Mouse (Mus musculus): ENCODE data around the gene Nfib. TPM values are rescaled to one million over a fixed set of nuclear protein-coding genes. Genes with fewer than 3 reads are reported as not detected.

Nfib gene
- polyA plus RNA-seq, 1 experiment from 2014 or later = 86.0 TPM

DNA sequence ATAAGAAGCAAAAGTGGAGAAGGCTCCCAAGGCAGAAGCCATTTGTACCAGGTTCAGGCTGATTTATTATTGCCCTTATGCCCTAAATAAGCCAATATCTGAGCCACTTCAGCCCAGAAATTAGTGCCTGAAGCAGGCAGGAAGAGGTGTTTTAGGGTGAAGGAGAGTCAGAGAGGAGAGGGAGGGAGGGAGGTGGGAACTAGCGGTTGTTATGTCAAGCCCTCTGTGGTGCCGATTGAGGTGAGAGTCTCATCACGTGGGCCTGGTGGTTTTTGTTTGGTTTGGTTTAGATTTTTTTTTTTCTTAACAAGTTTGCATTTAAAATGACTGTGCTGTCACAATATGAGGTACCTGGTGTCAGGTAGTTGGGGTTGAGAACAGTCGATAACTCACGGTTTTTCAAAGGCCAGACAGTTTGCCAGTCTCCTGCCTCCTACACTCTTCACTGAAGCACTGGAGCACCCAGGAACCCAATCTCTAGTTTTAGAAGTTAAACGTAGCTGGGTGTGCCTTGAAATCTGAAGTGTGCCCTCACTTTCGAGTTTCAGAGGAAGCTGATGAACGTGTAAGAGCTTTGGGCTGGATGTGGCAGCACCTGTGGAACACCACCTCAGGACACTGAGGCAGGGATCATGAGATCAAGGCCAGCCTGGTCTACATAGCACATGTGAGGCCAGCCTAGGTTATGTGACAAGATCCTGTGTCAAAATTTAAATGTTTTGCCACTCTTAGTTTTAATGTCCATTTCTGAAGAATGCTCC, 81.1 kb downstream of the Nfib start:
- no peaks in the 10 kb centered on the region for H3K9me3 ChIP-seq (ENCODE audit: control insufficient read depth, low read length)
- no peaks in the 10 kb centered on the region for H3K36me3 ChIP-seq (ENCODE audit: control insufficient read depth, insufficient read depth, low read length)
- DNase-seq (ENCODE audit: low spot score) (no peak), ATAC-seq (ENCODE audit: low read depth) (no peak)
- H3K4me3 ChIP-seq (ENCODE audit: low read depth, low read length) = no peak overlapping the region
- no peak overlapping the region for H3K9ac ChIP-seq (ENCODE audit: low read depth, low read length)
- 77% methylated on average over 8 of the region's 8 CpGs for WGBS
- peaks cover 19% of the 10 kb centered on the region for H3K4me1 ChIP-seq (ENCODE audit: control insufficient read depth, insufficient read depth, low read length)
- H3K27ac ChIP-seq (replicated peaks; ENCODE audit: low read depth, low read length) = no peak overlapping the region
- no peaks in the 10 kb centered on the region for H3K27me3 ChIP-seq (replicated peaks; ENCODE audit: control insufficient read depth, insufficient read depth, low read length)
- H3K4me2 ChIP-seq (ENCODE audit: low read depth, low read length) = no peak overlapping the region

DNA sequence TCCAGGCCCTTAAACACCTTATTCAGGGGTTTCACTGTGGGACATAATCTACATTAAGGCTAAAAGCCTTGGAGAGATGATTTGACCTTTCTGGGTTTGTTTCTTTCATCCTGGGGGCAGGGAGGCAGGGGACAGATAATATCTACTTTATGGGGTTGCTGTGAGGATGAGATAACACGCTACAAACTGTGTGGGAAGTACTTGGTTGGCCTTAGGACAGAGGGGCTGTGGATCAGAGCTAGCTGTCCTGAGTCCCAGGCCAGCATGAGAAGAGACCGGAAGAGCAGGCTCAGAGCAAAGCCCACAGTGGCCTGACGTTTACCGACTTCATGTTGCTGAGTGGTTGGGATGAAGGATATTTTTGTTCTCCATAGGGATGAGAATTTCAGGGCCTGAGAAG, 81.7 kb downstream of the Nfib start:
- Histone ChIP-seq H3K27ac (replicated peaks; ENCODE audit: low read depth, low read length) (no peak overlapping the region; the same call in 1 of the 2 replicates), H3K27me3 (replicated peaks; ENCODE audit: control insufficient read depth, insufficient read depth, low read length) (no peaks in the 10 kb centered on the region), H3K9ac (ENCODE audit: low read depth, low read length) (no peak overlapping the region), H3K36me3 (ENCODE audit: control insufficient read depth, insufficient read depth, low read length) (no peaks in the 10 kb centered on the region), H3K4me3 (ENCODE audit: low read depth, low read length) (no peak overlapping the region), H3K9me3 (ENCODE audit: control insufficient read depth, low read length) (no peaks in the 10 kb centered on the region), H3K4me1 (ENCODE audit: control insufficient read depth, insufficient read depth, low read length) (peaks cover 19% of the 10 kb centered on the region), H3K4me2 (ENCODE audit: low read depth, low read length) (no peak overlapping the region)
- ATAC-seq (ENCODE audit: low read depth) = no peak
- no peak for DNase-seq (ENCODE audit: low spot score)
- WGBS = 69% methylated on average over 4 of the region's 4 CpGs

DNA sequence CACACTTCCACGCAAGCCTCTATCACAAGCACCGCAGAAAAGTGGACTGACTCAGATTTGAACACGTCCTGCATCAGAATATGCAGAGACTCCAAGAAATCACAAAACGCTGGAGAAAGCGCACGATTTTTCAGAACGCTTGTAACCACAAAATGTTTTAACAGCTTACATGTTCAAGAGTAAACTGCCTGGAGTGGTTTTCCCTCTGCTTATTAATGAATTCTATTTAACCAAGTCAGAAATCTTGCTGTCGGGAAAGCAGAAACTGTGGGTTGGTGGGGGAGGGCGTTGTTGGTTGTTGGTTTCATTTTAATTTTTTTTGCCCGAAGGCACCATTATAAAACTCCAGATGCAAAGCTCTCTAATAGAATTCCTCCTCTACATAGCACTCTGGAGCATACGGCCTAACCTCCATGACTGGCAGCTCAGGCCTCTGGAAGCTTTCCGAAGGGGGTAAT, 82.4 kb downstream of the Nfib start:
- H3K9ac ChIP-seq (ENCODE audit: low read depth, low read length) = no peak overlapping the region
- H3K4me2 ChIP-seq (ENCODE audit: low read depth, low read length) = no peak overlapping the region
- peak overlapping the region; percentile 87 for H3K27ac ChIP-seq (replicated peaks; ENCODE audit: low read depth, low read length)
- H3K27me3 ChIP-seq (replicated peaks; ENCODE audit: control insufficient read depth, insufficient read depth, low read length) = no peaks in the 10 kb centered on the region
- no peak for ATAC-seq (ENCODE audit: low read depth)
- peak; percentile 70 for DNase-seq (ENCODE audit: low spot score)
- WGBS = 49% methylated on average over 12 of the region's 12 CpGs
- no peaks in the 10 kb centered on the region for H3K9me3 ChIP-seq (ENCODE audit: control insufficient read depth, low read length)
- peaks cover 19% of the 10 kb centered on the region for H3K4me1 ChIP-seq (ENCODE audit: control insufficient read depth, insufficient read depth, low read length)
- no peak overlapping the region for H3K4me3 ChIP-seq (ENCODE audit: low read depth, low read length)
- H3K36me3 ChIP-seq (ENCODE audit: control insufficient read depth, insufficient read depth, low read length) = no peaks in the 10 kb centered on the region

DNA sequence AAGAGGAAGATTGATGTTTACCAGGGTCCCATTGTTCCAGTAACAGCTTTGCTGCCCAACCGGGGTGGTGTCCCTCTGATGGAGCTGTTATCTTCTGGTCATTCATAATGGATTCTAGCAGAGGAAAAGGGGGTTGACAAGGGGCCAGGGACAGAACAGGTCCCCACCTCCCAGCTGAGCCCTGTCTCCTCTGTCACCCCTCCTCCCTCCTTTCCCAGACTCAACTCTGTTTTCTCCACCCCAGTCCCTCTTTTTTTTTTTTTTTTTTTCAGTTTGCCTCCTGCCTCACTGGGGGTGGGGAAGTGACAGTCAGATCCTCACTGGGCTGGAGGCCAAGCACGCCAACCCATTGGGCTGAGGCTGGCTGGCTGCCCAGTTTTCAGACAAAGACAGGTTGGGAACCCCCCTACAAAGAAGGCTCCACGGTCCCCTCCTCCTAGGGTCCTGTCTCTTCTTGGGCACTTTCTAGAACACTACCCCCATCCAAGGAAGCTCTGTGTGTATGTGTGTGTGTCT, 83.2 kb downstream of the Nfib start:
- Histone ChIP-seq H3K9ac (ENCODE audit: low read depth, low read length) (no peak overlapping the region), H3K27me3 (replicated peaks; ENCODE audit: control insufficient read depth, insufficient read depth, low read length) (no peaks in the 10 kb centered on the region), H3K4me2 (ENCODE audit: low read depth, low read length) (no peak overlapping the region), H3K9me3 (ENCODE audit: control insufficient read depth, low read length) (no peaks in the 10 kb centered on the region), H3K4me3 (ENCODE audit: low read depth, low read length) (no peak overlapping the region), H3K36me3 (ENCODE audit: control insufficient read depth, insufficient read depth, low read length) (no peaks in the 10 kb centered on the region), H3K27ac (replicated peaks; ENCODE audit: low read depth, low read length) (peak overlapping the region; percentile 87), H3K4me1 (ENCODE audit: control insufficient read depth, insufficient read depth, low read length) (peaks cover 24% of the 10 kb centered on the region)
- DNase-seq (ENCODE audit: low spot score) (peak; percentile 93), ATAC-seq (ENCODE audit: low read depth) (peak; percentile 70)
- WGBS = 8% methylated on average over 3 of the region's 3 CpGs

DNA sequence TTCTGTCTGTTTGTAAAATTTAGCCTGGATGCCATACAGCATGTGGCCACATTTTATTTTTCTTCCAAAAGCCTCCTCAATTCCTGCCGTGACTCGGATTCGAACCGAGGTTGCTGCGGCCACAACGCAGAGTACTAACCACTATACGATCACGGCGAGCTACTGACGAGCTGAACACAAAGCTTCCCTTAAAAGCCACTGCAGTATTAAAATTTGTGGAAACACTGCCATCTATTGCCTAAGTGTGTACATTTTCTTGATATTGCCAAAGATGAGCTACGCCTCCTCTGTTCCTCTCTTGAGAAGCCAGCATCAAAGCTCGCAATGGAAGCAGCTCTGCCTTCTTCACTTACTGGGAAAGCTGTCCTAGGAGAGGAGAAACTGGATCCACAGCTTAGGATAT, 86.0 kb downstream of the Nfib start:
- Histone ChIP-seq H3K9ac (ENCODE audit: low read depth, low read length) (no peak overlapping the region), H3K27ac (replicated peaks; ENCODE audit: low read depth, low read length) (no peak overlapping the region), H3K4me2 (ENCODE audit: low read depth, low read length) (no peak overlapping the region), H3K4me3 (ENCODE audit: low read depth, low read length) (no peak overlapping the region), H3K9me3 (ENCODE audit: control insufficient read depth, low read length) (no peaks in the 10 kb centered on the region), H3K4me1 (ENCODE audit: control insufficient read depth, insufficient read depth, low read length) (peaks cover 25% of the 10 kb centered on the region), H3K27me3 (replicated peaks; ENCODE audit: control insufficient read depth, insufficient read depth, low read length) (no peaks in the 10 kb centered on the region), H3K36me3 (ENCODE audit: control insufficient read depth, insufficient read depth, low read length) (no peaks in the 10 kb centered on the region)
- peak; percentile 87 for DNase-seq (ENCODE audit: low spot score)
- ATAC-seq (ENCODE audit: low read depth) = peak; percentile 56
- 51% methylated on average over 12 of the region's 12 CpGs for WGBS

DNA sequence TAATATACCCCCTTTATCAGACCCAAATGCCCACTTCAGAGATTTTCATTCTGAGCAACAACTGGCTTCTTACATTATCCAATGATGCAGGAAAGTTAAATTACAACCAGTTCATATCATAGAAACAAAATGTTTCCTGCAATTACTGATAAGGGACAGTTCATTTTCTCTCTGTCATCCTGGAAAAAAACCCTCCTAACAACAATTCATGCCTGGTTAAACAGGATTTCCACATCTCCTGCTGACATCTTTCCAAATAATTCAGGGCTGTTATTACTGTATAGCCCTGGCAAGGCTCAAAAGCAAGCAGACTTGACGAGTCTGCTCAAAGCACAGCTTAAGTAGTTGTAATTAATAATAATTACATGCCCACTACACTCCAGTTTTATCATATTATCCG, 86.5 kb downstream of the Nfib start:
- no peaks in the 10 kb centered on the region for H3K27me3 ChIP-seq (replicated peaks; ENCODE audit: control insufficient read depth, insufficient read depth, low read length)
- H3K9me3 ChIP-seq (ENCODE audit: control insufficient read depth, low read length) = no peaks in the 10 kb centered on the region
- H3K27ac ChIP-seq (replicated peaks; ENCODE audit: low read depth, low read length) = no peak overlapping the region
- DNase-seq (ENCODE audit: low spot score) = no peak
- no peaks in the 10 kb centered on the region for H3K36me3 ChIP-seq (ENCODE audit: control insufficient read depth, insufficient read depth, low read length)
- WGBS = 65% methylated on average over 2 of the region's 2 CpGs
- peaks cover 27% of the 10 kb centered on the region for H3K4me1 ChIP-seq (ENCODE audit: control insufficient read depth, insufficient read depth, low read length)
- no peak for ATAC-seq (ENCODE audit: low read depth)
- H3K4me2 ChIP-seq (ENCODE audit: low read depth, low read length) = no peak overlapping the region
- no peak overlapping the region for H3K9ac ChIP-seq (ENCODE audit: low read depth, low read length)
- H3K4me3 ChIP-seq (ENCODE audit: low read depth, low read length) = no peak overlapping the region

DNA sequence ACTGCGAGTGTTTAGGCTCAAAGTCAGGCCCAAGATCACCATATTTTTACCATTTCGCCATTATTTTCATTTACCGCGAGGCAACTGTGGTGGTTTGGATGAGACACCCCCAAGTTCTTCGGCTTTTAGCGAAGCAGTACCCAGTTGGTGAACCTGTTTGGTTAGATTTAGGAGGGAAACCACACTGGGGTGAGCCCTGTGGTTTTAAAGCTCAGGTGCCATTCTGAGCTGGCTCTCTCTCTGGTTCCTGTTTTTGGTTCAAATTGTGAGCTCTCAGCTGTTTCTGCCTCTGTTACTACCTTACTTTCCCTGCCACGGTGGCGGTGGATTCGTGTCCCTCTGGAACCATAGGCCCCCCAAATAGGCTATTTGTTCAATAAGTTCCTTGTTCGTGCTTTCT, 88.3 kb downstream of the Nfib start:
- H3K4me3 ChIP-seq (ENCODE audit: low read depth, low read length) = no peak overlapping the region
- 91% methylated on average over 10 of the region's 10 CpGs for WGBS
- no peaks in the 10 kb centered on the region for H3K27me3 ChIP-seq (replicated peaks; ENCODE audit: control insufficient read depth, insufficient read depth, low read length)
- DNase-seq (ENCODE audit: low spot score) (no peak), ATAC-seq (ENCODE audit: low read depth) (no peak)
- H3K9me3 ChIP-seq (ENCODE audit: control insufficient read depth, low read length) = no peaks in the 10 kb centered on the region
- H3K36me3 ChIP-seq (ENCODE audit: control insufficient read depth, insufficient read depth, low read length) = no peaks in the 10 kb centered on the region
- H3K27ac ChIP-seq (replicated peaks; ENCODE audit: low read depth, low read length) = no peak overlapping the region
- H3K4me2 ChIP-seq (ENCODE audit: low read depth, low read length) = no peak overlapping the region
- no peak overlapping the region for H3K9ac ChIP-seq (ENCODE audit: low read depth, low read length)
- peaks cover 20% of the 10 kb centered on the region for H3K4me1 ChIP-seq (ENCODE audit: control insufficient read depth, insufficient read depth, low read length)

DNA sequence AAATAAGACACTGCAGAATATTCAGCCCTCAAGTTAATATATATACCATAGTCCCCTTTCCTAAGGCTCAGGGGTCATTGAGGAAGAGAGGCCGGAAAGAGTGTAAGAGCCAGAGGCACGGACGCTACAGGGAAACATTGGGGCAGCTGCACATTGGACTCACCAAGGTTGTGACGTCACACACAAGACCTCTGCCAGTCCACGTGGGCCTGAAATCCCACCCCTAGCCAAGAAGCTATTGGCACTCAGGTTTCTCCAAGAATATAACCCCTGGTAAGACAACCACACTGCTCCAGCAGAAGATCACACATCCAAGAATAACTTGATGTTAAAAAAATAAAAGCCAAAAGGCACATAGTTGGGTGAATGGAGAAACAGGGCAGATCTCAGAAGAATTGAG, 89.8 kb downstream of the Nfib start:
- Histone ChIP-seq H3K27me3 (replicated peaks; ENCODE audit: control insufficient read depth, insufficient read depth, low read length) (no peaks in the 10 kb centered on the region), H3K9ac (ENCODE audit: low read depth, low read length) (no peak overlapping the region), H3K4me1 (ENCODE audit: control insufficient read depth, insufficient read depth, low read length) (peaks cover 18% of the 10 kb centered on the region), H3K4me3 (ENCODE audit: low read depth, low read length) (no peak overlapping the region), H3K36me3 (ENCODE audit: control insufficient read depth, insufficient read depth, low read length) (no peaks in the 10 kb centered on the region), H3K4me2 (ENCODE audit: low read depth, low read length) (no peak overlapping the region), H3K9me3 (ENCODE audit: control insufficient read depth, low read length) (no peaks in the 10 kb centered on the region), H3K27ac (replicated peaks; ENCODE audit: low read depth, low read length) (no peak overlapping the region)
- ATAC-seq (ENCODE audit: low read depth) (no peak), DNase-seq (ENCODE audit: low spot score) (no peak)
- WGBS = 87% methylated on average over 5 of the region's 5 CpGs

DNA sequence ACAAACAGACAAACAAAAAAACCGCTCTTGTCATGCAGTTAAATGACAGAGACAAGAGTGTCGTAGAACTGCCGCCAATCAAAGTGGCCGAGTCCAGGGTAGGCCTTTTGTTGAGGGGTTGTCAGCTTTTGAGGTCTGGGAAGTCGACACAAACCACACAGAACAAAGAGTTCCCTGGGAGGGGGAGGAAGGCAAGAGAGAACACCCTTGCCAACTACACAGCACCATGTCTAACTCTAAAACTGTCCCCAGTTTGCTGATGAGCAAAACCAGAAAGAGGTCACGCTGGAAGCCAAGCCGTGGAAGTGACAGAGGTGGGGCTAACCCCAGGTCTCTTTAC, 91.1 kb downstream of the Nfib start:
- 43% methylated on average over 7 of the region's 7 CpGs for WGBS
- no peak for DNase-seq (ENCODE audit: low spot score)
- Histone ChIP-seq H3K4me3 (ENCODE audit: low read depth, low read length) (no peak overlapping the region), H3K9me3 (ENCODE audit: control insufficient read depth, low read length) (no peaks in the 10 kb centered on the region), H3K4me1 (ENCODE audit: control insufficient read depth, insufficient read depth, low read length) (peaks cover 22% of the 10 kb centered on the region), H3K4me2 (ENCODE audit: low read depth, low read length) (no peak overlapping the region), H3K27ac (replicated peaks; ENCODE audit: low read depth, low read length) (no peak overlapping the region), H3K9ac (ENCODE audit: low read depth, low read length) (no peak overlapping the region), H3K36me3 (ENCODE audit: control insufficient read depth, insufficient read depth, low read length) (no peaks in the 10 kb centered on the region), H3K27me3 (replicated peaks; ENCODE audit: control insufficient read depth, insufficient read depth, low read length) (no peaks in the 10 kb centered on the region)
- peak; percentile 7; the same call in 1 of the 2 replicates for ATAC-seq (ENCODE audit: low read depth)

Measured in embryonic facial prominence, embryonic 14.5 days (tissue).